In genomic region chr16:55820161-55820915, GRCm38 (mm10) we compare ENCODE assay signal across 8 mouse cellular contexts. TPM values are rescaled to one million over a fixed set of nuclear protein-coding genes. Genes with fewer than 3 reads are reported as not detected.
A peak's percentile ranks its signal among the peaks of the same experiment; 100 is the strongest.
DNase-seq lines count a peak whose midpoint lies in the region; ATAC-seq and TF ChIP-seq lines count a peak whose summit lies in the region.

No protein-coding gene starts in this region.

- DNase-seq in kidney, adult 2 months: peak; percentile 44
- DNase-seq in kidney, postnatal 14 days: no peak
- DNase-seq in embryonic facial prominence, embryonic 11.5 days (ENCODE audit: low spot score): peak; percentile 26
- DNase-seq in thymus, postnatal 0 days (ENCODE audit: low spot score): peak; percentile 76
- no peak for DNase-seq in cerebellum, adult 18-20 months
- DNase-seq in spleen, adult 12 weeks (ENCODE audit: low spot score): no peak

- H3K27ac ChIP-seq in kidney, adult 2 months (ENCODE audit: insufficient read depth, low read depth, low read length): peak overlapping the region; percentile 96
- no peak overlapping the region for H3K27ac ChIP-seq in embryonic facial prominence, embryonic 11.5 days (replicated peaks; ENCODE audit: low read depth, low read length)
- no peak overlapping the region for H3K27ac ChIP-seq in hindbrain, embryonic 13.5 days
- H3K27ac ChIP-seq in liver, embryonic 16.5 days (ENCODE audit: low read length): peak overlapping the region; percentile 45

- no peak for TF ChIP-seq POLR2A in kidney, adult 2 months (IDR thresholded peaks at IDR 0.05; ENCODE audit: low read depth, low read length)

- no peaks in the 10 kb centered on the region for H3K9me3 ChIP-seq in embryonic facial prominence, embryonic 11.5 days (replicated peaks; ENCODE audit: control insufficient read depth, low read length)
- H3K9me3 ChIP-seq in hindbrain, embryonic 13.5 days: no peaks in the 10 kb centered on the region
- H3K9me3 ChIP-seq in liver, embryonic 16.5 days (replicated peaks; ENCODE audit: control insufficient read depth, low read length): no peaks in the 10 kb centered on the region

- peaks cover 33% of the 10 kb centered on the region for H3K4me1 ChIP-seq in kidney, adult 2 months (ENCODE audit: control insufficient read depth, insufficient read depth, low read length)
- H3K4me1 ChIP-seq in embryonic facial prominence, embryonic 11.5 days (ENCODE audit: control insufficient read depth, insufficient read depth, low read length): no peaks in the 10 kb centered on the region
- peaks cover 23% of the 10 kb centered on the region for H3K4me1 ChIP-seq in hindbrain, embryonic 13.5 days (replicated peaks)
- H3K4me1 ChIP-seq in liver, embryonic 16.5 days (ENCODE audit: control insufficient read depth, low read depth, low read length): peaks cover 6% of the 10 kb centered on the region

- no peak for TF ChIP-seq CTCF in kidney, adult 2 months (conservative IDR thresholded peaks at IDR 0.05; ENCODE audit: insufficient read depth, insufficient read length, low read depth, low read length)

- 0 out of 2 replicates have a peak overlapping the region, but pooled peaks have one; percentile 58 for H3K9ac ChIP-seq in embryonic facial prominence, embryonic 11.5 days (replicated peaks; ENCODE audit: low read length)
- H3K9ac ChIP-seq in hindbrain, embryonic 13.5 days: no peak overlapping the region
- peak overlapping the region; percentile 3; the same call in 1 of the 2 replicates for H3K9ac ChIP-seq in liver, embryonic 16.5 days (ENCODE audit: low read depth, low read length)

- peak overlapping the region; percentile 92 for H3K4me3 ChIP-seq in kidney, adult 2 months (ENCODE audit: insufficient read depth, low read depth, low read length)
- H3K4me3 ChIP-seq in embryonic facial prominence, embryonic 11.5 days (ENCODE audit: low read depth, low read length): peak overlapping the region; percentile 63
- H3K4me3 ChIP-seq in hindbrain, embryonic 13.5 days: peak overlapping the region; percentile 79
- H3K4me3 ChIP-seq in liver, embryonic 16.5 days (ENCODE audit: low read depth, low read length): peak overlapping the region; percentile 79

- H3K4me2 ChIP-seq in embryonic facial prominence, embryonic 11.5 days (ENCODE audit: low read depth, low read length): peak overlapping the region; percentile 85
- H3K4me2 ChIP-seq in hindbrain, embryonic 13.5 days: peak overlapping the region; percentile 92
- peak overlapping the region; percentile 84 for H3K4me2 ChIP-seq in liver, embryonic 16.5 days (ENCODE audit: low read depth, low read length)

- peaks cover 12% of the 10 kb centered on the region for H3K36me3 ChIP-seq in kidney, adult 2 months (ENCODE audit: control insufficient read depth, insufficient read depth, low read length)
- H3K36me3 ChIP-seq in embryonic facial prominence, embryonic 11.5 days (replicated peaks; ENCODE audit: control insufficient read depth, insufficient read depth, low read depth, low read length): peaks cover 5% of the 10 kb centered on the region
- peaks cover 22% of the 10 kb centered on the region for H3K36me3 ChIP-seq in hindbrain, embryonic 13.5 days
- peaks cover 14% of the 10 kb centered on the region for H3K36me3 ChIP-seq in liver, embryonic 16.5 days (ENCODE audit: control insufficient read depth, insufficient read depth)

- H3K27me3 ChIP-seq in kidney, adult 2 months (replicated peaks; ENCODE audit: control insufficient read depth, insufficient read depth, low read length): no peaks in the 10 kb centered on the region
- no peaks in the 10 kb centered on the region for H3K27me3 ChIP-seq in embryonic facial prominence, embryonic 11.5 days (ENCODE audit: control insufficient read depth, insufficient read depth, low read length)
- peaks cover 19% of the 10 kb centered on the region for H3K27me3 ChIP-seq in hindbrain, embryonic 13.5 days
- H3K27me3 ChIP-seq in liver, embryonic 16.5 days (ENCODE audit: control insufficient read depth, insufficient read depth, low read depth, low read length): peaks cover 17% of the 10 kb centered on the region

- ATAC-seq in embryonic facial prominence, embryonic 11.5 days (replicated peaks; ENCODE audit: insufficient number of reproducible peaks, low FRiP score, low TSS enrichment, low read depth): no peak
- no peak for ATAC-seq in hindbrain, embryonic 13.5 days (ENCODE audit: low FRiP score)
- ATAC-seq in liver, embryonic 16.5 days (ENCODE audit: low read depth): no peak

- 6% methylated on average over 13 of the region's 13 CpGs for WGBS in kidney, adult 2 months
- WGBS in embryonic facial prominence, embryonic 11.5 days: 50% methylated on average over 13 of the region's 13 CpGs
- WGBS in hindbrain, embryonic 13.5 days: 62% methylated on average over 13 of the region's 13 CpGs
- 32% methylated on average over 13 of the region's 13 CpGs for WGBS in liver, embryonic 16.5 days (ENCODE audit: insufficient replicate concordance)

RNA-seq across cellular contexts. Expression of gene Nfkbiz, which starts 18.4 kb away (rescaled TPM):
- polyA plus RNA-seq in kidney, adult 2 months (2012; rRNA removed): 4.7 and 5.2 TPM in 2 replicates
- polyA plus RNA-seq in embryonic facial prominence, embryonic 11.5 days (2014; fragmentation: Nextera tagmentation; extraction: Ambion mirVana): 3.0 and 3.9 TPM in 2 replicates
- 1.6 and 3.1 TPM in 2 replicates for polyA plus RNA-seq in hindbrain, embryonic 13.5 days (2015; fragmentation: Nextera tagmentation; extraction: Ambion mirVana)
- 2.2 and 2.3 TPM in 2 replicates for polyA plus RNA-seq in liver, embryonic 16.5 days (2015; fragmentation: Nextera tagmentation; extraction: Ambion mirVana)
- 6.0 and 6.3 TPM in 2 replicates for polyA plus RNA-seq in thymus, postnatal 0 days (2015; fragmentation: Nextera tagmentation; extraction: Ambion mirVana)

Comparison
In these comparisons a context has a peak if more than half of its experiments do, and no peak if none do; other contexts are left out.
1. DNase-seq: peak in kidney, adult 2 months (single experiment), embryonic facial prominence, embryonic 11.5 days (single experiment) and thymus, postnatal 0 days (single experiment); none in kidney, postnatal 14 days (single experiment), cerebellum, adult 18-20 months (0 of 2) and spleen, adult 12 weeks (single experiment).
2. H3K27ac ChIP-seq: peak in kidney, adult 2 months (single experiment) and liver, embryonic 16.5 days (single experiment); none in embryonic facial prominence, embryonic 11.5 days (single experiment) and hindbrain, embryonic 13.5 days (single experiment).
3. Peak in every context shown above with its lines, with median percentiles within 50 percentile points of each other: H3K4me3 ChIP-seq and H3K4me2 ChIP-seq.